In the genomic region with DNA sequence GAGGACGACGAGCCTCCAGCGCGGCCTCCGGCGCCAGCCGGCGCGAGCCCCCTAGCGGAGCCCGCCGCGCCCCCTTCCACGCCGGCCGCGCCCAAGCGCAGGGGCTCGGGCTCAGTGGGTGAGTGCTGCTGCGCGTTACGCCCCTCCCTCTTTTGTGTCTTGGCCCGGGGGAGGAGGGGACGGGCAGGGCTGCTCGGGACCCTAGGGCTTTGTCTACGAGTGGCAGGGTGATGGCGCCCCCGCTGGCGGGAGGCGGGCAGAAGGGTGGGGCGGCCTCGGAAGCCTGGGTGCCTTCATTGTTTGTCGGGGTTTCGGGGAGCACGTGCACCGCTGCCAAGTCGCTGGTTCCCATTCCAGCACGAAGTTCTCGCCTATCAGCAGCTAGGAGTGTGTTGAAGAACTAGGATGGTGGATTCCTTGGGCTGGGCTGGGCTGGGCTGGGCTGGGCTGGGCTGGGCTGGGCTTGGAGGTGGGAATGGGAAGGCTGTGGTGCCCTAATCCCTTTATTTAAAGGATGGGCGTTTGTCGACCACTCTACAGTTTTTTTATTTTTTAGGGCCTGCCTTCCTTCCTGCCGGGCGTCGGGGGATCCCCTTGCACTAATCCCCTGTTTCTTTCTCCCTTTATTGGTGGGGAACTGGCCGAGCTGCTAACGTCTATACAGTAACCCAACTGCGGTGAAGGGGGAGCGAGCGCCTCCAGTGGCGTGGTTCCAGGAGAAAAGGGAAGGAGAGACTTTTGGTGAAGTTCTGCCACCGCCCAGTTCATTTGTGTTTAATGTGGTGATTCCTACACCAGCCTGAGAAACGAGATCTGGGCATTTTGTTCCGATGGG, we compare ENCODE assay signal across 8 mouse cellular contexts. TPM values are rescaled to one million over a fixed set of nuclear protein-coding genes. Genes with fewer than 3 reads are reported as not detected.
A peak's percentile ranks its signal among the peaks of the same experiment; 100 is the strongest.
DNase-seq lines count a peak whose midpoint lies in the region; ATAC-seq lines count a peak whose summit lies in the region.

No protein-coding gene starts in this region.

- H3K4me2 ChIP-seq in heart, embryonic 14.5 days (ENCODE audit: low read length): peak overlapping the region; percentile 73
- peak overlapping the region; percentile 95 for H3K4me2 ChIP-seq in liver, embryonic 12.5 days

- no peaks in the 10 kb centered on the region for H3K9me3 ChIP-seq in heart, embryonic 14.5 days (ENCODE audit: control insufficient read depth, low read length)
- no peaks in the 10 kb centered on the region for H3K9me3 ChIP-seq in liver, embryonic 12.5 days (replicated peaks)

- peak overlapping the region; percentile 85 for H3K27ac ChIP-seq in brown adipose tissue, adult 24 weeks (replicated peaks; ENCODE audit: low read depth, low read length)
- H3K27ac ChIP-seq in heart, embryonic 14.5 days (replicated peaks in 1 of 2; ENCODE audit: control insufficient read depth in 1 of 2, insufficient read depth in 1 of 2, low read depth in 2 of 2, low read length in 2 of 2): peak overlapping the region; percentile 90 to 99
- peak overlapping the region; percentile 97 for H3K27ac ChIP-seq in liver, embryonic 12.5 days

- WGBS in heart, embryonic 14.5 days: under 1% methylated on average over 49 of the region's 53 CpGs
- under 1% methylated on average over 53 of the region's 53 CpGs for WGBS in liver, embryonic 12.5 days (ENCODE audit: insufficient replicate concordance)

- peak overlapping the region; percentile 99 for H3K9ac ChIP-seq in heart, embryonic 14.5 days (ENCODE audit: low read length)
- H3K9ac ChIP-seq in liver, embryonic 12.5 days: peak overlapping the region; percentile 97

- H3K4me3 ChIP-seq in brown adipose tissue, adult 24 weeks (ENCODE audit: insufficient read depth, low read depth, low read length): peak overlapping the region; percentile 93
- peak overlapping the region; percentile 84 to 98 for H3K4me3 ChIP-seq in heart, embryonic 14.5 days (ENCODE audit: control insufficient read depth in 1 of 2, insufficient read depth in 1 of 2, low read depth in 1 of 2, low read length in 2 of 2)
- H3K4me3 ChIP-seq in liver, embryonic 12.5 days: peak overlapping the region; percentile 96

- peak; percentile 54 for ATAC-seq in CD4-positive, CD25-positive, alpha-beta regulatory T cell, adult 4 months
- ATAC-seq in erythroid progenitor cell, adult 5-6 weeks (replicated peaks; ENCODE audit: low FRiP score, poor library complexity, severe bottlenecking): peak; percentile 70
- ATAC-seq in heart, embryonic 14.5 days (ENCODE audit: insufficient number of reproducible peaks, insufficient read depth, low FRiP score, low read depth): peak; percentile 85
- peak; percentile 54 for ATAC-seq in liver, embryonic 12.5 days

- no peaks in the 10 kb centered on the region for H3K4me1 ChIP-seq in brown adipose tissue, adult 24 weeks (ENCODE audit: control insufficient read depth, insufficient read depth, insufficient read length, low read length)
- peaks cover 5 to 20% of the 10 kb centered on the region in 2 experiments; a peak in 3 of 4 replicates for H3K4me1 ChIP-seq in heart, embryonic 14.5 days (ENCODE audit: control insufficient read depth in 2 of 2, insufficient read depth in 2 of 2, low read length in 2 of 2)
- H3K4me1 ChIP-seq in liver, embryonic 12.5 days: peaks cover 18% of the 10 kb centered on the region

- no peaks in the 10 kb centered on the region for H3K27me3 ChIP-seq in heart, embryonic 14.5 days (ENCODE audit: control insufficient read depth, insufficient read depth, low read length)
- H3K27me3 ChIP-seq in liver, embryonic 12.5 days (replicated peaks): no peaks in the 10 kb centered on the region
- H3K27me3 ChIP-seq in splenic B cell, adult 2 months (ENCODE audit: control insufficient read depth, insufficient read depth, low read length, poor library complexity, severe bottlenecking): no peaks in the 10 kb centered on the region

- peak; percentile 90 for DNase-seq in kidney, postnatal 10 days
- peak; percentile 92 for DNase-seq in naive thymus-derived CD4-positive, alpha-beta T cell, adult 2 months (ENCODE audit: low read depth)
- peak; percentile 88 for DNase-seq in splenic B cell, adult 2 months (ENCODE audit: low read depth, low spot score)

- peaks cover 5% of the 10 kb centered on the region; the same call in 1 of the 2 replicates for H3K36me3 ChIP-seq in heart, embryonic 14.5 days (ENCODE audit: control insufficient read depth, insufficient read depth, low read length)
- peaks cover 3% of the 10 kb centered on the region; the same call in 1 of the 2 replicates for H3K36me3 ChIP-seq in liver, embryonic 12.5 days
- H3K36me3 ChIP-seq in splenic B cell, adult 2 months (ENCODE audit: control insufficient read depth, insufficient read depth, low read length, poor library complexity, severe bottlenecking): no peaks in the 10 kb centered on the region

RNA-seq across cellular contexts. Expression of a gene that starts 1.0 kb away (rescaled TPM):
- polyA plus RNA-seq in CD4-positive, CD25-positive, alpha-beta regulatory T cell, adult 4 months (2017; shearing (Covaris generic)): 10 to 100 TPM; 26.0 to 29.7 TPM
- polyA plus RNA-seq in brown adipose tissue, adult 24 weeks (2012; ENCODE audit: insufficient read depth, insufficient read length, missing spikeins): 656 and 986 TPM in 2 replicates
- total RNA-seq in erythroid progenitor cell, adult 5-6 weeks (2015; ENCODE audit: low replicate concordance): 48.3 and 50.7 TPM in 2 replicates
- total RNA-seq in erythroid progenitor cell, adult 5-6 weeks (2017; ENCODE audit: low replicate concordance): 46.8 and 64.0 TPM in 2 replicates
- polyA plus RNA-seq in heart, embryonic 14.5 days (2014; fragmentation: Nextera tagmentation; extraction: Ambion mirVana): 57.1 and 68.3 TPM in 2 replicates
- 24.6 and 24.9 TPM in 2 replicates for polyA plus RNA-seq in liver, embryonic 12.5 days (2016; fragmentation: Nextera tagmentation; extraction: Ambion mirVana)

Comparison
In these comparisons a context has a peak if more than half of its experiments do, and no peak if none do; other contexts are left out.
1. Peak in every context shown above with its lines: DNase-seq, ATAC-seq, H3K4me3 ChIP-seq and H3K27ac ChIP-seq.